Mouse (Mus musculus): ENCODE measurements around the gene Ubash3b. TPM values are rescaled to one million over a fixed set of nuclear protein-coding genes. Genes with fewer than 3 reads are reported as not detected.

Gene Ubash3b
- polyA plus RNA-seq, 1 experiment = 3.2 TPM

DNA sequence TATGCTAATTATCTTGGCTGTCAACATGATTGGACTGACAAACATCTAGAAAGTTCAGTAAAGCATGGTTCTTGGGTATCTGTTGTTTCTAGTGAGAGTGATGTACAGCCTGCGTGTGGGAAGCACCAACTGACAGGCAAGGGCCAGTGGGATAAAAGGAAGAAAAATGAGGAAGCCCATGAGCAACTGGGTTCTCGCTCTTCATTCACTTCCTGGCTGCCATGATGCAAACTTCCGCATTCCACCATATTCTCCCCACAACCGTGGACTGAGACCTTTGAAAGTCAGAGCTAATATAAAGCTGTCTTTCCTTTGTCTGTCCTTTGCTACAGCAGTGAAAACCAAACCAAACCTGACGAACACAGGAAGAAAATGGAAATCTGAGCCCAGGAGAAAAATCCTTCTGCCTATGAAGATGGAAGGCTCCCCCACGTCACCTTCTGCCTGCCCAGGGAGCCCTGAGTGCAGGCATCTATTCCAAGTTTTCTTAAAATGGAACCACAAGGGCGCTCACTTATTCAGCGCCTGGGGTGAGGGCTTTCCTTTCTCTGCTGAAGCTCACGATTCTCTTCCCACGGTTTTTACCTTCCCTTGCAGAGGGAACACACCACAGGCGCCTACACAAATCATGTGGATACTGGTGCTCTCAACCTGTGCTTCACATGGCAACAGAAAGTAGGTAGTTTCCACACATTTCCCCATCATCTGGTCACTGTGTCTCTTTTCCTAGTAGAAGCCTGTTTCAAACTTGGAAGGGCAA, 187.3 kb downstream of the Ubash3b start:
- H3K79me3 ChIP-seq (ENCODE audit: low read depth) = no peaks in the 10 kb centered on the region
- TF ChIP-seq MYOG (IDR thresholded peaks at IDR 0.05; ENCODE audit: control insufficient read depth, extremely low read depth, insufficient read length) = no peak
- TF ChIP-seq CEBPB (IDR thresholded peaks at IDR 0.05; ENCODE audit: low read depth) = no peak
- no peak for TF ChIP-seq CTCF (IDR thresholded peaks at IDR 0.05; ENCODE audit: control insufficient read depth, insufficient read depth, insufficient read length)
- TF ChIP-seq MAX (IDR thresholded peaks at IDR 0.05) = no peak
- no peak for TF ChIP-seq USF1 (IDR thresholded peaks at IDR 0.05; ENCODE audit: low read depth)
- TF ChIP-seq MYOD1 (IDR thresholded peaks at IDR 0.05; ENCODE audit: control insufficient read depth, insufficient read length, low read depth) = no peak
- no peaks in the 10 kb centered on the region for H3K36me3 ChIP-seq (ENCODE audit: control insufficient read depth, insufficient read depth)

DNA sequence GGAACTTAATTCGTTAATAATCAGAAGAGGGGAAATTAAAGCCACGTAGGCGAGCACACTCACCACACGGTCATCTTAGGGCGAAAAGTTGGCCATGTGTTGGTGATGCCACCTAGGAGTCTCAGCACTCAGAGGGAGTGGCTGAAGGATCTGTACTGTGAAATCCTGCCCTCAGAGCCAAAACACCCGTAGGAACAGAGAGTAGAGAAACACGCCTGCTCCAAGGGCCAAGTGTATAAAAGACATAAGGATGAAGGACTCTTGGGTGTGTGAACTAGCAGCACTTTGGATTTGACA, 197.1 kb downstream of the Ubash3b start:
- Histone ChIP-seq H3K79me2 (ENCODE audit: control insufficient read depth, insufficient read depth) (no peaks in the 10 kb centered on the region), H3ac (ENCODE audit: control insufficient read depth, insufficient read length, low read depth) (no peak overlapping the region), H3K27me3 (ENCODE audit: control insufficient read depth, insufficient read depth, insufficient read length) (peaks cover 51% of the 10 kb centered on the region), H3K4me3 (ENCODE audit: insufficient read depth, poor library complexity, severe bottlenecking) (no peak overlapping the region), H3K79me3 (ENCODE audit: low read depth) (no peaks in the 10 kb centered on the region), H3K36me3 (ENCODE audit: control insufficient read depth, insufficient read depth) (no peaks in the 10 kb centered on the region)
- no peak for TF ChIP-seq USF1 (IDR thresholded peaks at IDR 0.05; ENCODE audit: low read depth)
- TF ChIP-seq CTCF (IDR thresholded peaks at IDR 0.05; ENCODE audit: control insufficient read depth, insufficient read depth, insufficient read length) = no peak
- no peak for TF ChIP-seq FOSL1 (IDR thresholded peaks at IDR 0.05; ENCODE audit: insufficient read depth, low read length, poor library complexity, severe bottlenecking)
- no peak for TF ChIP-seq MYOD1 (IDR thresholded peaks at IDR 0.05; ENCODE audit: control insufficient read depth, insufficient read length, low read depth)

More for the DNA sequence above, 187.3 kb downstream of the Ubash3b start:
- no peaks in the 10 kb centered on the region for H3K79me2 ChIP-seq (ENCODE audit: control insufficient read depth, insufficient read depth)
- H3ac ChIP-seq (ENCODE audit: control insufficient read depth, insufficient read length, low read depth) = no peak overlapping the region
- H3K27me3 ChIP-seq (ENCODE audit: control insufficient read depth, insufficient read depth, insufficient read length) = peaks cover 9% of the 10 kb centered on the region
- no peak overlapping the region for H3K4me3 ChIP-seq (ENCODE audit: insufficient read depth, poor library complexity, severe bottlenecking)

DNA sequence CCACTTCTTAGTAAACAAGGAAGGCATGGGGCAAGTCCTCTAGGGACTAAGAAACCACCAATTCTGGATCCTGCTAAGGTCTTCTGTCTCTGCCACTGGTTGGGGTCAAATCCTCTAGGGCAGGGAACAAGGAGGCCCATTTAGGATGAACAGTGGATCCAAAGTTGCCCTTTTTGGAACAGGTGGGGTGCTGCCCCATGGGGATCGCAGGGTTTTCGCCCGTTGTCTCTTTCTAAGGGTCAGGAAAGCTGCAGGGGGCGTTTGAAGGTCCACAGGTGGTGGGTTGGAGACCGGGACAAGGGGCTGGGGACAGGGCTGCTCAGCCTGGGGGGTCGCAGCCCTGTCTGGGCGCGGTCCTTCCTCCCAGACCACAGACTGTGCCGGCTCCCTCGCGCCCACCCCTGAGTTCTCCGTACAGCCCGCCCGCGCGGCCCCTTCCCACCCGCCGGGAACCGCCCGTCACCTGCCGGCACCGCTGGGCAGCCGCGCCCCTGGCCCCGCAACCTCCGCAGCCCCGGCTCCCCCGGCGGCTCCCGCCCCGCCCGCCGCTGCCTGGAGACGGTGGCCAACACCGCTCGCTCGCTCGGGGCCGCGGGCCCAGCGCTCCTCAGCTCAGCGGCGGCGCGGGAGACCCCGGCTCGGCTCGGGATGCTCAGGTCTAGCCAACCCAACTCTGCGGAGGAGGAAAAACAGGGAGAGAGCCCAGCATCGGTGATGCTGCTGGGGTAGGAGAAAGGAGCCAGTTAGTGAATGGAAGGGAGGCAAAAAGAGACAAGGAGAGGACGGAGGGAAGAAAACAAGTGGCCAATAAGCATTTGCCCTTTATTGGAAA, 197.7 kb downstream of the Ubash3b start, which contains the start of gene Jhy:
Gene Jhy (minus strand): TSS at position 533 of the 832 bp plus-strand sequence.
- TF ChIP-seq MYOG (IDR thresholded peaks at IDR 0.05; ENCODE audit: control insufficient read depth, extremely low read depth, insufficient read length) (no peak), FOSL1 (IDR thresholded peaks at IDR 0.05; ENCODE audit: insufficient read depth, low read length, poor library complexity, severe bottlenecking) (no peak), MYOD1 (IDR thresholded peaks at IDR 0.05; ENCODE audit: control insufficient read depth, insufficient read length, low read depth) (no peak), CTCF (IDR thresholded peaks at IDR 0.05; ENCODE audit: control insufficient read depth, insufficient read depth, insufficient read length) (no peak), CEBPB (IDR thresholded peaks at IDR 0.05; ENCODE audit: low read depth) (no peak), USF1 (IDR thresholded peaks at IDR 0.05; ENCODE audit: low read depth) (no peak), MAX (IDR thresholded peaks at IDR 0.05) (no peak)
- peaks cover 51% of the 10 kb centered on the region for H3K27me3 ChIP-seq (ENCODE audit: control insufficient read depth, insufficient read depth, insufficient read length)

DNA sequence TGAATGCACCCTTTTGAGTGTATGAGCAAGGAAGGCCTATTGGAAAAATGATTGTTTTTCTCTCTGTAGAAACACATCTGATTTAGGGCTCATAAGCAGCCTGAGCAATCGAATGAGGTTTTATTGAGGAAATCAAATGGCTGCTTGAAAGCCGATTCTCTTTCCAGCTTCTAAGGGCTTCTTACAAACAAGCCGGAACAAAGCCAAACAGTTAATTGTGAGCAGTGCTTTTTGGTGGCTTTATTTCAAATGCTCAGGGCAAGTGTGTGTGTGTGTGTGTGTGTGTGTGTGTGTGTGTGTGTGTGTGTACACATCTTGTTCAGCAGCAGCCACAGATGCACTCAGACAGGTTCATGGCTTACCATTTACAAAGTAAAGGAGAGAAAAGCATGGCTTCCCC, 200.1 kb downstream of the Ubash3b start:
- no peak for TF ChIP-seq CTCF (IDR thresholded peaks at IDR 0.05; ENCODE audit: control insufficient read depth, insufficient read depth, insufficient read length)
- TF ChIP-seq USF1 (IDR thresholded peaks at IDR 0.05; ENCODE audit: low read depth) = no peak
- TF ChIP-seq CEBPB (IDR thresholded peaks at IDR 0.05; ENCODE audit: low read depth) = no peak
- TF ChIP-seq MYOD1 (IDR thresholded peaks at IDR 0.05; ENCODE audit: control insufficient read depth, insufficient read length, low read depth) = no peak
- TF ChIP-seq MAX (IDR thresholded peaks at IDR 0.05) = no peak
- TF ChIP-seq MYOG (IDR thresholded peaks at IDR 0.05; ENCODE audit: control insufficient read depth, extremely low read depth, insufficient read length) = no peak
- TF ChIP-seq FOSL1 (IDR thresholded peaks at IDR 0.05; ENCODE audit: insufficient read depth, low read length, poor library complexity, severe bottlenecking) = no peak
- peaks cover 49% of the 10 kb centered on the region for H3K27me3 ChIP-seq (ENCODE audit: control insufficient read depth, insufficient read depth, insufficient read length)

More for the DNA sequence above, 197.7 kb downstream of the Ubash3b start, which contains the start of gene Jhy:
- no peak within 1 kb of the TSS for H3ac ChIP-seq (ENCODE audit: control insufficient read depth, insufficient read length, low read depth)
- H3K79me2 ChIP-seq (ENCODE audit: control insufficient read depth, insufficient read depth) = no peaks in the 10 kb centered on the region
- no peaks in the 10 kb centered on the region for H3K36me3 ChIP-seq (ENCODE audit: control insufficient read depth, insufficient read depth)
- no peaks in the 10 kb centered on the region for H3K79me3 ChIP-seq (ENCODE audit: low read depth)
- no peak within 1 kb of the TSS for H3K4me3 ChIP-seq (ENCODE audit: insufficient read depth, poor library complexity, severe bottlenecking)

More for the DNA sequence above, 200.1 kb downstream of the Ubash3b start:
- H3K79me2 ChIP-seq (ENCODE audit: control insufficient read depth, insufficient read depth) = no peaks in the 10 kb centered on the region
- no peak overlapping the region for H3K4me3 ChIP-seq (ENCODE audit: insufficient read depth, poor library complexity, severe bottlenecking)
- H3K36me3 ChIP-seq (ENCODE audit: control insufficient read depth, insufficient read depth) = no peaks in the 10 kb centered on the region
- no peaks in the 10 kb centered on the region for H3K79me3 ChIP-seq (ENCODE audit: low read depth)
- H3ac ChIP-seq (ENCODE audit: control insufficient read depth, insufficient read length, low read depth) = no peak overlapping the region

Other genes with a start within 250 kb of the Ubash3b start
- not detected for gene Jhy, start 197.6 kb downstream of the Ubash3b start, polyA plus RNA-seq (2012; fragmentation: generic; extraction: Trizol)
- 0.04 TPM for gene Crtam, start 157.1 kb downstream of the Ubash3b start, polyA plus RNA-seq (2012; fragmentation: generic; extraction: Trizol)